Mouse (Mus musculus): Measurements from ENCODE around the gene Gm28729. TPM values are rescaled to one million over a fixed set of nuclear protein-coding genes. Genes with fewer than 3 reads are reported as not detected.
"Not testable (repeated sequence)": the region's sequence is repeated elsewhere in the genome, so short reads cannot be mapped to it uniquely, and the experiment has no call there.

The Gm28729 gene
- polyA plus RNA-seq, 1 experiment from 2014 or later = 0.39 TPM

GRCm38 (mm10) chr9:96536895-96537614 is 12.0 kb upstream of the Gm28729 start:
- Histone ChIP-seq H3K4me1 (peaks cover 37% of the 10 kb centered on the region), H3K9me3 (no peaks in the 10 kb centered on the region), H3K9ac (peak overlapping the region; percentile 60), H3K27me3 (no peaks in the 10 kb centered on the region), H3K27ac (peak overlapping the region; percentile 50), H3K4me2 (peak overlapping the region; percentile 77), H3K36me3 (peaks cover 7% of the 10 kb centered on the region), H3K4me3 (peak overlapping the region; percentile 52)
- peak; percentile 92 for ATAC-seq (ENCODE audit: borderline replicate concordance, extremely low read depth, low FRiP score, low TSS enrichment)
- whole genome bisulfite sequencing = 16% methylated on average over 37 of the region's 37 CpGs

- not testable (repeated sequence) for H3K4me3 ChIP-seq
These were observed 11.0 kb upstream of the Gm28729 start for GRCm38 (mm10) chr9:96536093-96536492.

GRCm38 (mm10) chr9:96535431-96535830 is 10.4 kb upstream of the Gm28729 start:
- Histone ChIP-seq H3K4me2 (no peak overlapping the region), H3K9ac (no peak overlapping the region), H3K4me1 (peaks cover 48% of the 10 kb centered on the region), H3K9me3 (no peaks in the 10 kb centered on the region), H3K36me3 (no peaks in the 10 kb centered on the region), H3K4me3 (no peak overlapping the region), H3K27ac (no peak overlapping the region), H3K27me3 (no peaks in the 10 kb centered on the region)
- WGBS = 88% methylated on average over 6 of the region's 6 CpGs
- no peak for ATAC-seq (ENCODE audit: borderline replicate concordance, extremely low read depth, low FRiP score, low TSS enrichment)

More at GRCm38 (mm10) chr9:96536093-96536492, 11.0 kb upstream of the Gm28729 start:
- not testable (repeated sequence) for H3K36me3 ChIP-seq; H3K4me2 ChIP-seq; H3K27ac ChIP-seq; H3K27me3 ChIP-seq; ATAC-seq (ENCODE audit: borderline replicate concordance, extremely low read depth, low FRiP score, low TSS enrichment); H3K9ac ChIP-seq; H3K9me3 ChIP-seq
- 88% methylated on average over 4 of the region's 4 CpGs for WGBS
- H3K4me1 ChIP-seq = peaks cover 42% of the 10 kb centered on the region

GRCm38 (mm10) chr9:96534256-96534655 is 9.2 kb upstream of the Gm28729 start:
- Histone ChIP-seq H3K4me3 (no peak overlapping the region), H3K27ac (0 out of 2 replicates have a peak overlapping the region, but pooled peaks have one; percentile 59), H3K4me2 (no peak overlapping the region), H3K27me3 (no peaks in the 10 kb centered on the region), H3K9ac (no peak overlapping the region), H3K36me3 (no peaks in the 10 kb centered on the region), H3K9me3 (no peaks in the 10 kb centered on the region), H3K4me1 (peaks cover 55% of the 10 kb centered on the region)
- ATAC-seq (ENCODE audit: borderline replicate concordance, extremely low read depth, low FRiP score, low TSS enrichment) = no peak
- WGBS = 85% methylated on average over 4 of the region's 4 CpGs

- peak overlapping the region; percentile 59 for H3K27ac ChIP-seq
- no peak for ATAC-seq (ENCODE audit: borderline replicate concordance, extremely low read depth, low FRiP score, low TSS enrichment)
These were observed 8.4 kb upstream of the Gm28729 start for GRCm38 (mm10) chr9:96533476-96533875.

GRCm38 (mm10) chr9:96532531-96532930 is 7.5 kb upstream of the Gm28729 start:
- Histone ChIP-seq H3K9ac (no peak overlapping the region), H3K4me3 (no peak overlapping the region), H3K27ac (peak overlapping the region; percentile 59), H3K4me1 (peaks cover 50% of the 10 kb centered on the region), H3K9me3 (no peaks in the 10 kb centered on the region), H3K4me2 (no peak overlapping the region), H3K36me3 (no peaks in the 10 kb centered on the region), H3K27me3 (no peaks in the 10 kb centered on the region)
- no peak for ATAC-seq (ENCODE audit: borderline replicate concordance, extremely low read depth, low FRiP score, low TSS enrichment)
- 37% methylated on average over 4 of the region's 4 CpGs for WGBS

More at GRCm38 (mm10) chr9:96533476-96533875, 8.4 kb upstream of the Gm28729 start:
- Histone ChIP-seq H3K9ac (no peak overlapping the region), H3K4me3 (no peak overlapping the region), H3K36me3 (no peaks in the 10 kb centered on the region), H3K4me2 (no peak overlapping the region), H3K4me1 (peaks cover 52% of the 10 kb centered on the region), H3K27me3 (no peaks in the 10 kb centered on the region), H3K9me3 (no peaks in the 10 kb centered on the region)
- 49% methylated on average over 6 of the region's 6 CpGs for WGBS

- peak overlapping the region; percentile 59 for H3K27ac ChIP-seq
- 39% methylated on average over 11 of the region's 11 CpGs for WGBS
These were observed 5.6 kb upstream of the Gm28729 start for GRCm38 (mm10) chr9:96530674-96531081.

GRCm38 (mm10) chr9:96529961-96530673 is 5.1 kb upstream of the Gm28729 start:
- Histone ChIP-seq H3K27me3 (no peaks in the 10 kb centered on the region), H3K4me1 (peaks cover 37% of the 10 kb centered on the region), H3K4me2 (no peak overlapping the region), H3K9ac (no peak overlapping the region), H3K4me3 (no peak overlapping the region), H3K9me3 (no peaks in the 10 kb centered on the region), H3K27ac (peak overlapping the region; percentile 59), H3K36me3 (no peaks in the 10 kb centered on the region)
- 65% methylated on average over 10 of the region's 10 CpGs for WGBS
- no peak for ATAC-seq (ENCODE audit: borderline replicate concordance, extremely low read depth, low FRiP score, low TSS enrichment)

More at GRCm38 (mm10) chr9:96530674-96531081, 5.6 kb upstream of the Gm28729 start:
- no peak for ATAC-seq (ENCODE audit: borderline replicate concordance, extremely low read depth, low FRiP score, low TSS enrichment)
- Histone ChIP-seq H3K36me3 (no peaks in the 10 kb centered on the region), H3K4me3 (no peak overlapping the region), H3K4me1 (peaks cover 37% of the 10 kb centered on the region), H3K9me3 (no peaks in the 10 kb centered on the region), H3K27me3 (no peaks in the 10 kb centered on the region), H3K9ac (no peak overlapping the region), H3K4me2 (0 out of 2 replicates have a peak overlapping the region, but pooled peaks have one; percentile 7)

- ATAC-seq (ENCODE audit: borderline replicate concordance, extremely low read depth, low FRiP score, low TSS enrichment) = no peak
- Histone ChIP-seq H3K9ac (no peak overlapping the region), H3K4me1 (peaks cover 13% of the 10 kb centered on the region), H3K4me2 (no peak overlapping the region), H3K27me3 (no peaks in the 10 kb centered on the region), H3K36me3 (no peaks in the 10 kb centered on the region), H3K4me3 (no peak overlapping the region), H3K27ac (no peak overlapping the region), H3K9me3 (no peaks in the 10 kb centered on the region)
- WGBS = 77% methylated on average over 4 of the region's 4 CpGs
These were observed 947 bp upstream of the Gm28729 start for GRCm38 (mm10) chr9:96526011-96526410.

- H3K36me3 ChIP-seq = no peaks in the 10 kb centered on the region
- H3K4me1 ChIP-seq = no peaks in the 10 kb centered on the region
- H3K9ac ChIP-seq = no peak overlapping the region
- H3K27me3 ChIP-seq = no peaks in the 10 kb centered on the region
- whole genome bisulfite sequencing = 84% methylated on average over 5 of the region's 5 CpGs
- H3K27ac ChIP-seq = no peak overlapping the region
- H3K9me3 ChIP-seq = no peaks in the 10 kb centered on the region
- no peak overlapping the region for H3K4me3 ChIP-seq
- H3K4me2 ChIP-seq = no peak overlapping the region
- no peak for ATAC-seq (ENCODE audit: borderline replicate concordance, extremely low read depth, low FRiP score, low TSS enrichment)
These were observed 1.9 kb downstream of the Gm28729 start for GRCm38 (mm10) chr9:96523148-96523547.

GRCm38 (mm10) chr9:96521574-96521973 is 3.5 kb downstream of the Gm28729 start:
- not testable (repeated sequence) for H3K9me3 ChIP-seq; H3K9ac ChIP-seq; H3K36me3 ChIP-seq; H3K4me2 ChIP-seq; H3K4me3 ChIP-seq; H3K4me1 ChIP-seq; H3K27ac ChIP-seq; H3K27me3 ChIP-seq; ATAC-seq (ENCODE audit: borderline replicate concordance, extremely low read depth, low FRiP score, low TSS enrichment)
- 77% methylated on average over 2 of the region's 2 CpGs for WGBS

GRCm38 (mm10) chr9:96517429-96517828 is 7.6 kb downstream of the Gm28729 start:
- no peaks in the 10 kb centered on the region for H3K4me1 ChIP-seq
- no peaks in the 10 kb centered on the region for H3K27me3 ChIP-seq
- H3K9ac ChIP-seq = no peak overlapping the region
- H3K4me2 ChIP-seq = no peak overlapping the region
- H3K9me3 ChIP-seq = no peaks in the 10 kb centered on the region
- H3K27ac ChIP-seq = no peak overlapping the region
- no peak for ATAC-seq (ENCODE audit: borderline replicate concordance, extremely low read depth, low FRiP score, low TSS enrichment)
- H3K4me3 ChIP-seq = no peak overlapping the region
- WGBS = 31% methylated on average over 4 of the region's 4 CpGs
- no peaks in the 10 kb centered on the region for H3K36me3 ChIP-seq
